8 mouse cellular contexts compared by ENCODE assay signal in the genomic region with DNA sequence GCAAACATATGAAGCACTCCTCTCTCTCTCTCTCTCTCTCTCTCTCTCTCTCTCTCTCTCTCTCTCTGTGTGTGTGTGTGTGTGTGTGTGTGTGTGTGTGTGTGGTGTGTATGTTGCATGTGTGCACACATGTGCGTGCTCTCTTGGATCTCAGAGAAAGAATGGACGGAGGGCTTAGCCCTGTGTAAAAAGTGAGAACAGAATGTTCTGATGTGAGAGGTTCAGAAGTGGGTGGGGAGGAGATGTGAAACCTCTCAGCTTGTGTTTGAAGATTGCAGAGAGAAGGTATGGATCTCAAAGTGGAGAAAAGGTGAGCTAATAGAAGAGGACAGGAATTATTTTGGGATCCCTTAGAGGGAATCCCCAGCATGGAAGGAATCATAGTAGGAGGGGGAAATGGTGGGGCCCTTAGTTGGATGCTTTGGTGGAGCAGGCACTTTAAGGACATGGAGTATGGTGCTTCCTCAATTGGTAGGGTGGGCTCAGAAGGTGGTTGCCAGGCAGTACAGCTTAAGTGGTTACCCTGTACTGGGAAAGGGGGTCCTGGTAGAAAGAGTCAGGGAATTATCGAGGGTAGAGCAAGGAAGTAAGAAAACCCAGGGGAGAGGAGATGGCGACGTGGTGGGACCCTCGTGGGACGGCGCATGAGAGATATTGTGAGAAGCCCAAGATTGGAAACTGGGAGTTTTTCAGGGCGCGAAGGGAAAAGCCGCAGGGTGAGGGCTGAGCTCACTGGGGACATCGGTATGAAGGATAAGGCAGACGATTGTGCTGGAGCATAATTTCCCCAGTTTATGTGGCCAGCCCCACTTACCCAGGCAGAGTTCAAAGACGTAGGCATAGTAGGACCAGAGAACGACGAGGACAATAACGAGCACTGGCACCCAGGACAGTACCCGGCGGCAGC. TPM values are rescaled to one million over a fixed set of nuclear protein-coding genes. Genes with fewer than 3 reads are reported as not detected.
DNase-seq lines count a peak whose midpoint lies in the region; ATAC-seq lines count a peak whose summit lies in the region.

No protein-coding gene starts in this region.

- H3K4me1 ChIP-seq in limb, embryonic 15.5 days = no peaks in the 10 kb centered on the region

- peaks cover 5% of the 10 kb centered on the region; the same call in 1 of the 2 replicates for H3K27me3 ChIP-seq in limb, embryonic 15.5 days

- H3K27ac ChIP-seq in limb, embryonic 15.5 days = peak overlapping the region; percentile 78

- H3K9me3 ChIP-seq in limb, embryonic 15.5 days = no peaks in the 10 kb centered on the region

- H3K4me2 ChIP-seq in limb, embryonic 15.5 days = peak overlapping the region; percentile 43

- H3K4me3 ChIP-seq in limb, embryonic 15.5 days = peak overlapping the region; percentile 51

- H3K9ac ChIP-seq in limb, embryonic 15.5 days = peak overlapping the region; percentile 33

- WGBS in limb, embryonic 15.5 days = 28% methylated on average over 18 of the region's 19 CpGs

- ATAC-seq in limb, embryonic 15.5 days (ENCODE audit: insufficient number of reproducible peaks, low FRiP score, low TSS enrichment, low read depth) = 0 out of 2 replicates have a peak, but pooled peaks have one; percentile 10

- H3K36me3 ChIP-seq in limb, embryonic 15.5 days = no peaks in the 10 kb centered on the region

- DNase-seq in cerebellum, postnatal 10 days = peak; percentile 0 to 4
- DNase-seq in cerebellum, adult 18-20 months = no peak
- peak; percentile 7 for DNase-seq in thymus, postnatal 25 days
- no peak for DNase-seq in thymus, adult 18-20 months
- peak; percentile 14 for DNase-seq in naive thymus-derived CD4-positive, alpha-beta T cell, adult 2 months (ENCODE audit: low read depth)
- no peak for DNase-seq in spleen, adult 18-20 months
- no peak for DNase-seq in kidney, adult 9 months

RNA-seq across cellular contexts. Expression of gene Zdhhc15, which starts 0.8 kb away (rescaled TPM):
- 11.0 and 11.2 TPM in 2 replicates for polyA plus RNA-seq in limb, embryonic 15.5 days (2015; fragmentation: Nextera tagmentation; extraction: Ambion mirVana)

Comparison
In these comparisons a context has a peak if more than half of its experiments do, and no peak if none do; other contexts are left out.
1. DNase-seq: peak in cerebellum, postnatal 10 days (2 of 2), thymus, postnatal 25 days (single experiment) and naive thymus-derived CD4-positive, alpha-beta T cell, adult 2 months (single experiment); none in cerebellum, adult 18-20 months (0 of 2), thymus, adult 18-20 months (0 of 2), spleen, adult 18-20 months (0 of 2) and kidney, adult 9 months (single experiment).